ENCODE assay signal across 8 mouse cellular contexts in the genomic region with DNA sequence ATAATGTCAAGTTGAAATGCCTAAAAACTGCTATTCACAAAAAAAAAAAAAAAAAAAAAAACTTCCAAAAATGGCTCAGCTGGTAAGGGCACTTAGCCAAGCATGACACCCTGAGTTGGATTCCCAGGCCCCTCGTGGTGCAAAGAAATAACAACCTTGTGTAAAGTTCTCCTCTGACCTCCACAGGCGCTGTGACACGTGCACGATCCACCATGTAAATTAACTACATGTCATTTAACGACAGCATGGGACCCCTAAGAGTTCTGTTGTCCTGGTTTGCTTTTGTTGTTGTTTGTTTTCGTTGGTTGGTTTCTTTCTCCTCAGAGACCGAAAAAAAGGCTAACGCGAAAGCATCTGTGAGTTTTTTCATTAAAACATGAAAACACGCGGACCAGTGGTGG. TPM values are rescaled to one million over a fixed set of nuclear protein-coding genes. Genes with fewer than 3 reads are reported as not detected.
A peak's percentile ranks its signal among the peaks of the same experiment; 100 is the strongest.
DNase-seq lines count a peak whose midpoint lies in the region; ATAC-seq and TF ChIP-seq lines count a peak whose summit lies in the region.

No protein-coding gene starts in this region.

- H3K36me3 ChIP-seq in testis, adult 2 months (ENCODE audit: control insufficient read depth, insufficient read depth, low read length) = no peaks in the 10 kb centered on the region
- H3K36me3 ChIP-seq in liver, embryonic 11.5 days (ENCODE audit: control insufficient read depth, insufficient read depth, low read length) = no peaks in the 10 kb centered on the region
- no peaks in the 10 kb centered on the region for H3K36me3 ChIP-seq in stomach, postnatal 0 days (ENCODE audit: control insufficient read depth, insufficient read depth, low read length)

- peak; percentile 8 for TF ChIP-seq EP300 in stomach, postnatal 0 days (optimal IDR thresholded peaks at IDR 0.05)

- H3K4me3 ChIP-seq in testis, adult 2 months (ENCODE audit: control insufficient read depth, low read depth, low read length) = peak overlapping the region; percentile 90
- peak overlapping the region; percentile 66 for H3K4me3 ChIP-seq in liver, embryonic 11.5 days (ENCODE audit: low read depth, low read length)
- peak overlapping the region; percentile 59 for H3K4me3 ChIP-seq in stomach, postnatal 0 days (ENCODE audit: low read depth, low read length)

- no peak for TF ChIP-seq POLR2A in testis, adult 2 months (IDR thresholded peaks at IDR 0.05; ENCODE audit: control insufficient read depth, low read depth, low read length)

- H3K9ac ChIP-seq in liver, embryonic 11.5 days (ENCODE audit: low read depth, low read length) = peak overlapping the region; percentile 63
- H3K9ac ChIP-seq in stomach, postnatal 0 days (ENCODE audit: low read length) = peak overlapping the region; percentile 65

- H3K4me2 ChIP-seq in liver, embryonic 11.5 days = peak overlapping the region; percentile 71
- H3K4me2 ChIP-seq in stomach, postnatal 0 days (replicated peaks; ENCODE audit: low read depth) = peak overlapping the region; percentile 77

- H3K27ac ChIP-seq in testis, adult 2 months (ENCODE audit: control insufficient read depth, insufficient read depth, low read depth, low read length) = peak overlapping the region; percentile 70
- H3K27ac ChIP-seq in liver, embryonic 11.5 days (ENCODE audit: low read depth, low read length) = peak overlapping the region; percentile 84
- no peak overlapping the region for H3K27ac ChIP-seq in stomach, postnatal 0 days (replicated peaks)

- DNase-seq in cerebellum, adult 9-11 months = peak; percentile 32
- DNase-seq in cerebellum, adult 11 months = no peak
- DNase-seq in testis, postnatal 14 days (ENCODE audit: low spot score) = no peak
- no peak for DNase-seq in liver, embryonic 11.5 days (ENCODE audit: low spot score)
- no peak for DNase-seq in stomach, postnatal 0 days (ENCODE audit: low spot score)
- DNase-seq in cerebellum, adult 11-12 months = no peak

- no peaks in the 10 kb centered on the region for H3K9me3 ChIP-seq in liver, embryonic 11.5 days (ENCODE audit: control insufficient read depth, low read length)
- H3K9me3 ChIP-seq in stomach, postnatal 0 days (ENCODE audit: control insufficient read depth, low read length) = no peaks in the 10 kb centered on the region

- no peak for ATAC-seq in liver, embryonic 11.5 days (replicated peaks; ENCODE audit: low FRiP score)
- no peak for ATAC-seq in stomach, postnatal 0 days (ENCODE audit: low FRiP score, low TSS enrichment)
- no peak for ATAC-seq in megakaryocyte-erythroid progenitor cell, adult 5-6 weeks (replicated peaks; ENCODE audit: low FRiP score, low TSS enrichment, poor library complexity, severe bottlenecking)

- TF ChIP-seq CTCF in testis, adult 2 months (IDR thresholded peaks at IDR 0.05; ENCODE audit: control insufficient read depth, insufficient read depth, insufficient replicate concordance, low read depth, low read length) = no peak
- no peak for TF ChIP-seq CTCF in stomach, postnatal 0 days (IDR thresholded peaks at IDR 0.05; ENCODE audit: low read depth)

- no peaks in the 10 kb centered on the region for H3K27me3 ChIP-seq in testis, adult 2 months (ENCODE audit: control insufficient read depth, insufficient read depth, low read length)
- H3K27me3 ChIP-seq in liver, embryonic 11.5 days (replicated peaks; ENCODE audit: control insufficient read depth, insufficient read depth, low read length) = no peaks in the 10 kb centered on the region
- H3K27me3 ChIP-seq in stomach, postnatal 0 days (ENCODE audit: control insufficient read depth, insufficient read depth, low read length) = no peaks in the 10 kb centered on the region

- 45% methylated on average over 11 of the region's 11 CpGs for WGBS in liver, embryonic 11.5 days
- WGBS in stomach, postnatal 0 days = 49% methylated on average over 11 of the region's 11 CpGs

- H3K4me1 ChIP-seq in testis, adult 2 months (ENCODE audit: control insufficient read depth, insufficient read depth, low read length) = peaks cover 8% of the 10 kb centered on the region
- peaks cover 10% of the 10 kb centered on the region; the same call in 1 of the 2 replicates for H3K4me1 ChIP-seq in liver, embryonic 11.5 days (replicated peaks; ENCODE audit: control insufficient read depth, insufficient read depth, low read length)
- H3K4me1 ChIP-seq in stomach, postnatal 0 days (replicated peaks; ENCODE audit: control insufficient read depth, insufficient read depth) = 0 out of 2 replicates have a peak, but pooled peaks cover 2% of the 10 kb centered on the region

RNA-seq across cellular contexts. Expression of a gene that starts 0.6 kb away (rescaled TPM):
- 77.0 and 84.3 TPM in 2 replicates for polyA plus RNA-seq in testis, adult 2 months (2012; rRNA removed)
- 22.1 and 25.1 TPM in 2 replicates for polyA plus RNA-seq in liver, embryonic 11.5 days (2014; fragmentation: Nextera tagmentation; extraction: Ambion mirVana)
- 10.9 and 13.2 TPM in 2 replicates for polyA plus RNA-seq in stomach, postnatal 0 days (2015; fragmentation: Nextera tagmentation; extraction: Ambion mirVana)
- total RNA-seq in megakaryocyte-erythroid progenitor cell, adult 5-6 weeks (2014; fragmentation: Nextera tagmentation) = 18.8 and 31.6 TPM in 2 replicates
- 8.5 and 14.7 TPM in 2 replicates for total RNA-seq in megakaryocyte-erythroid progenitor cell, adult 5-6 weeks (2017)

RNA-seq across cellular contexts. Expression of a gene that starts 9.1 kb away (rescaled TPM):
- polyA plus RNA-seq in testis, adult 2 months (2012; rRNA removed) = 32.7 and 38.9 TPM in 2 replicates
- 641 and 659 TPM in 2 replicates for polyA plus RNA-seq in liver, embryonic 11.5 days (2014; fragmentation: Nextera tagmentation; extraction: Ambion mirVana)
- 202 and 206 TPM in 2 replicates for polyA plus RNA-seq in stomach, postnatal 0 days (2015; fragmentation: Nextera tagmentation; extraction: Ambion mirVana)
- total RNA-seq in megakaryocyte-erythroid progenitor cell, adult 5-6 weeks (2014; fragmentation: Nextera tagmentation) = 403 and 560 TPM in 2 replicates
- 1,507 and 2,355 TPM in 2 replicates for total RNA-seq in megakaryocyte-erythroid progenitor cell, adult 5-6 weeks (2017)

RNA-seq across cellular contexts. Expression of a gene that starts 29.4 kb away (rescaled TPM):
- polyA plus RNA-seq in testis, adult 2 months (2012; rRNA removed) = 5.8 and 6.0 TPM in 2 replicates
- 9.6 and 10.2 TPM in 2 replicates for polyA plus RNA-seq in liver, embryonic 11.5 days (2014; fragmentation: Nextera tagmentation; extraction: Ambion mirVana)
- polyA plus RNA-seq in stomach, postnatal 0 days (2015; fragmentation: Nextera tagmentation; extraction: Ambion mirVana) = 3.0 and 3.1 TPM in 2 replicates
- 6.9 and 11.7 TPM in 2 replicates for total RNA-seq in megakaryocyte-erythroid progenitor cell, adult 5-6 weeks (2014; fragmentation: Nextera tagmentation)
- total RNA-seq in megakaryocyte-erythroid progenitor cell, adult 5-6 weeks (2017) = 2.4 and 3.9 TPM in 2 replicates

RNA-seq across cellular contexts. Expression of a gene that starts 45.3 kb away (rescaled TPM):
- polyA plus RNA-seq in testis, adult 2 months (2012; rRNA removed) = 156 and 170 TPM in 2 replicates
- 51.9 and 53.7 TPM in 2 replicates for polyA plus RNA-seq in liver, embryonic 11.5 days (2014; fragmentation: Nextera tagmentation; extraction: Ambion mirVana)
- polyA plus RNA-seq in stomach, postnatal 0 days (2015; fragmentation: Nextera tagmentation; extraction: Ambion mirVana) = 27.7 and 27.8 TPM in 2 replicates
- 9.6 and 25.4 TPM in 2 replicates for total RNA-seq in megakaryocyte-erythroid progenitor cell, adult 5-6 weeks (2014; fragmentation: Nextera tagmentation)
- total RNA-seq in megakaryocyte-erythroid progenitor cell, adult 5-6 weeks (2017) = 2.9 and 6.5 TPM in 2 replicates
